Mouse (Mus musculus): ENCODE results near the gene 4933406M09Rik. TPM values are rescaled to one million over a fixed set of nuclear protein-coding genes. Genes with fewer than 3 reads are reported as not detected.

The 4933406M09Rik gene
- polyA plus RNA-seq, 1 experiment from 2014 or later = 0.09 TPM

- Histone ChIP-seq H3K27ac (ENCODE audit: low read depth, low read length) (no peak overlapping the region), H3K4me3 (ENCODE audit: low read length) (no peak overlapping the region), H3K4me2 (ENCODE audit: low read length) (no peak overlapping the region), H3K9me3 (ENCODE audit: control insufficient read depth, low read length) (no peaks in the 10 kb centered on the region), H3K4me1 (ENCODE audit: control insufficient read depth, insufficient read depth, low read depth, low read length) (peaks cover 23% of the 10 kb centered on the region), H3K27me3 (replicated peaks; ENCODE audit: control insufficient read depth, insufficient read depth, low read length) (no peaks in the 10 kb centered on the region), H3K36me3 (ENCODE audit: control insufficient read depth, insufficient read depth, low read length) (no peaks in the 10 kb centered on the region; the same call in 1 of the 2 replicates), H3K9ac (ENCODE audit: low read depth, low read length) (no peak overlapping the region)
- no peak for ATAC-seq
- 69% methylated on average over 2 of the region's 2 CpGs for WGBS
Measured at GRCm38 (mm10) chr1:134418414-134418975, 32.8 kb downstream of the 4933406M09Rik start.

- Histone ChIP-seq H3K4me2 (ENCODE audit: low read length) (no peak overlapping the region), H3K4me1 (ENCODE audit: control insufficient read depth, insufficient read depth, low read depth, low read length) (peaks cover 22% of the 10 kb centered on the region), H3K9ac (ENCODE audit: low read depth, low read length) (no peak overlapping the region), H3K27ac (ENCODE audit: low read depth, low read length) (no peak overlapping the region), H3K9me3 (ENCODE audit: control insufficient read depth, low read length) (no peaks in the 10 kb centered on the region), H3K27me3 (replicated peaks; ENCODE audit: control insufficient read depth, insufficient read depth, low read length) (no peaks in the 10 kb centered on the region), H3K4me3 (ENCODE audit: low read length) (no peak overlapping the region), H3K36me3 (ENCODE audit: control insufficient read depth, insufficient read depth, low read length) (no peaks in the 10 kb centered on the region; the same call in 1 of the 2 replicates)
- ATAC-seq = no peak
- 77% methylated on average over 1 of the region's 1 CpGs for WGBS
Measured at GRCm38 (mm10) chr1:134419176-134419575, 33.4 kb downstream of the 4933406M09Rik start.

- Histone ChIP-seq H3K9me3 (ENCODE audit: control insufficient read depth, low read length) (no peaks in the 10 kb centered on the region), H3K9ac (ENCODE audit: low read depth, low read length) (no peak overlapping the region), H3K27me3 (replicated peaks; ENCODE audit: control insufficient read depth, insufficient read depth, low read length) (no peaks in the 10 kb centered on the region), H3K4me2 (ENCODE audit: low read length) (no peak overlapping the region), H3K27ac (ENCODE audit: low read depth, low read length) (no peak overlapping the region), H3K4me3 (ENCODE audit: low read length) (no peak overlapping the region), H3K4me1 (ENCODE audit: control insufficient read depth, insufficient read depth, low read depth, low read length) (peaks cover 18% of the 10 kb centered on the region), H3K36me3 (ENCODE audit: control insufficient read depth, insufficient read depth, low read length) (peaks cover 4% of the 10 kb centered on the region; the same call in 1 of the 2 replicates)
- WGBS = 53% methylated on average over 5 of the region's 5 CpGs
- ATAC-seq = no peak
Measured at GRCm38 (mm10) chr1:134419751-134420458, 34.2 kb downstream of the 4933406M09Rik start.

GRCm38 (mm10) chr1:134423911-134424310, 38.2 kb downstream of the 4933406M09Rik start:
- Histone ChIP-seq H3K27ac (ENCODE audit: low read depth, low read length) (no peak overlapping the region), H3K27me3 (replicated peaks; ENCODE audit: control insufficient read depth, insufficient read depth, low read length) (no peaks in the 10 kb centered on the region), H3K4me1 (ENCODE audit: control insufficient read depth, insufficient read depth, low read depth, low read length) (no peaks in the 10 kb centered on the region), H3K9me3 (ENCODE audit: control insufficient read depth, low read length) (no peaks in the 10 kb centered on the region), H3K9ac (ENCODE audit: low read depth, low read length) (no peak overlapping the region), H3K36me3 (ENCODE audit: control insufficient read depth, insufficient read depth, low read length) (peaks cover 26% of the 10 kb centered on the region), H3K4me3 (ENCODE audit: low read length) (no peak overlapping the region), H3K4me2 (ENCODE audit: low read length) (no peak overlapping the region)
- no peak for ATAC-seq
- whole genome bisulfite sequencing = 77% methylated on average over 10 of the region's 10 CpGs

- 92% methylated on average over 5 of the region's 5 CpGs for WGBS
- H3K9ac ChIP-seq (ENCODE audit: low read depth, low read length) = no peak overlapping the region
Measured at GRCm38 (mm10) chr1:134426289-134426688, 40.5 kb downstream of the 4933406M09Rik start.

GRCm38 (mm10) chr1:134433002-134433401, 47.3 kb downstream of the 4933406M09Rik start:
- 88% methylated on average over 10 of the region's 10 CpGs for WGBS
- Histone ChIP-seq H3K9me3 (ENCODE audit: control insufficient read depth, low read length) (no peaks in the 10 kb centered on the region), H3K9ac (ENCODE audit: low read depth, low read length) (no peak overlapping the region), H3K4me2 (ENCODE audit: low read length) (no peak overlapping the region), H3K36me3 (ENCODE audit: control insufficient read depth, insufficient read depth, low read length) (peaks cover 34% of the 10 kb centered on the region), H3K27ac (ENCODE audit: low read depth, low read length) (no peak overlapping the region), H3K4me3 (ENCODE audit: low read length) (no peak overlapping the region), H3K27me3 (replicated peaks; ENCODE audit: control insufficient read depth, insufficient read depth, low read length) (no peaks in the 10 kb centered on the region), H3K4me1 (ENCODE audit: control insufficient read depth, insufficient read depth, low read depth, low read length) (no peaks in the 10 kb centered on the region)
- no peak for ATAC-seq

More at GRCm38 (mm10) chr1:134426289-134426688, 40.5 kb downstream of the 4933406M09Rik start:
- H3K4me1 ChIP-seq (ENCODE audit: control insufficient read depth, insufficient read depth, low read depth, low read length) = no peaks in the 10 kb centered on the region
- no peak overlapping the region for H3K27ac ChIP-seq (ENCODE audit: low read depth, low read length)
- no peaks in the 10 kb centered on the region for H3K9me3 ChIP-seq (ENCODE audit: control insufficient read depth, low read length)
- no peaks in the 10 kb centered on the region for H3K27me3 ChIP-seq (replicated peaks; ENCODE audit: control insufficient read depth, insufficient read depth, low read length)
- peaks cover 37% of the 10 kb centered on the region for H3K36me3 ChIP-seq (ENCODE audit: control insufficient read depth, insufficient read depth, low read length)
- ATAC-seq = no peak
- no peak overlapping the region for H3K4me2 ChIP-seq (ENCODE audit: low read length)
- H3K4me3 ChIP-seq (ENCODE audit: low read length) = no peak overlapping the region

GRCm38 (mm10) chr1:134433473-134433872, 47.7 kb downstream of the 4933406M09Rik start:
- ATAC-seq = no peak

GRCm38 (mm10) chr1:134435414-134435813, 49.7 kb downstream of the 4933406M09Rik start:
- WGBS = 19% methylated on average over 4 of the region's 4 CpGs
- no peak overlapping the region for H3K4me3 ChIP-seq (ENCODE audit: low read length)

More at GRCm38 (mm10) chr1:134433473-134433872, 47.7 kb downstream of the 4933406M09Rik start:
- Histone ChIP-seq H3K9me3 (ENCODE audit: control insufficient read depth, low read length) (no peaks in the 10 kb centered on the region), H3K9ac (ENCODE audit: low read depth, low read length) (no peak overlapping the region), H3K27me3 (replicated peaks; ENCODE audit: control insufficient read depth, insufficient read depth, low read length) (no peaks in the 10 kb centered on the region), H3K4me3 (ENCODE audit: low read length) (no peak overlapping the region), H3K36me3 (ENCODE audit: control insufficient read depth, insufficient read depth, low read length) (peaks cover 29% of the 10 kb centered on the region), H3K4me1 (ENCODE audit: control insufficient read depth, insufficient read depth, low read depth, low read length) (no peaks in the 10 kb centered on the region), H3K4me2 (ENCODE audit: low read length) (no peak overlapping the region), H3K27ac (ENCODE audit: low read depth, low read length) (no peak overlapping the region)
- 93% methylated on average over 4 of the region's 4 CpGs for WGBS

GRCm38 (mm10) chr1:134440437-134440836, 54.7 kb downstream of the 4933406M09Rik start:
- Histone ChIP-seq H3K27me3 (replicated peaks; ENCODE audit: control insufficient read depth, insufficient read depth, low read length) (no peaks in the 10 kb centered on the region), H3K4me1 (ENCODE audit: control insufficient read depth, insufficient read depth, low read depth, low read length) (no peaks in the 10 kb centered on the region), H3K36me3 (ENCODE audit: control insufficient read depth, insufficient read depth, low read length) (no peaks in the 10 kb centered on the region), H3K9ac (ENCODE audit: low read depth, low read length) (no peak overlapping the region), H3K4me3 (ENCODE audit: low read length) (no peak overlapping the region), H3K27ac (ENCODE audit: low read depth, low read length) (no peak overlapping the region), H3K4me2 (ENCODE audit: low read length) (no peak overlapping the region), H3K9me3 (ENCODE audit: control insufficient read depth, low read length) (no peaks in the 10 kb centered on the region)
- 97% methylated on average over 6 of the region's 6 CpGs for WGBS
- ATAC-seq = no peak

More at GRCm38 (mm10) chr1:134435414-134435813, 49.7 kb downstream of the 4933406M09Rik start:
- H3K9ac ChIP-seq (ENCODE audit: low read depth, low read length) = no peak overlapping the region
- H3K9me3 ChIP-seq (ENCODE audit: control insufficient read depth, low read length) = no peaks in the 10 kb centered on the region
- H3K4me1 ChIP-seq (ENCODE audit: control insufficient read depth, insufficient read depth, low read depth, low read length) = no peaks in the 10 kb centered on the region
- no peak overlapping the region for H3K4me2 ChIP-seq (ENCODE audit: low read length)
- no peak for ATAC-seq
- no peak overlapping the region for H3K27ac ChIP-seq (ENCODE audit: low read depth, low read length)
- H3K27me3 ChIP-seq (replicated peaks; ENCODE audit: control insufficient read depth, insufficient read depth, low read length) = no peaks in the 10 kb centered on the region
- H3K36me3 ChIP-seq (ENCODE audit: control insufficient read depth, insufficient read depth, low read length) = peaks cover 20% of the 10 kb centered on the region
